Comparison of ENCODE assay signal across 8 mouse cellular contexts in the genomic region with DNA sequence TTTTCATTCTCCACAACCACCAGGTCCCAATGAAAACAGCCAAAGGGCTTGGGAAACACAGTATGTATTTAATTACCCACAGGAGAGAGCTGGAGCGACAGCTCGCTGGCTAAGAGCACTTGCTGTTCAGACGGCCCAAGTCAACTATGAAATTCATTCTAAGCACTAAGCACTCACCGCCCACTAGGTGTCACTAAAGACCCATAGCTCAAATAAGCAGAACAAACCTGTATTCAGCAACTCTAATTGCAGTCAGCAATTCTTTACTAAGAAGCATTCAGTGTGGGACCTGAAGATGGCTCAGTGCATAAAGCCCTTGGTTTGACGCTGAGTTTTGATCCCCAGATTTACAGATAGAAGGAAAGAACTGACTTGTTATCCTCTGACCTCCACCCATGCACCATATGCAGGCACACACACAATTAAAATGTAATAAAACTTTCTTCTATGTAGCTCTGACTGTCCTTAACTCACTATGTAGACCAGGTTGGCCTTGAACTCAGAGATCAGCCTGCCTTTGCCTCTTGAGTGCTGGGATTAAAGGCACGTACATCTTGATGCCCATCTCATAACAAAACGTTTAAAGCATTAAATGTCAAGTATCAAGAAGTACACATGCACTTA. TPM values are rescaled to one million over a fixed set of nuclear protein-coding genes. Genes with fewer than 3 reads are reported as not detected.
DNase-seq lines count a peak whose midpoint lies in the region; ATAC-seq and TF ChIP-seq lines count a peak whose summit lies in the region.

No protein-coding gene starts in this region.

- TF ChIP-seq CTCF in lung, adult 2 months (IDR thresholded peaks at IDR 0.05; ENCODE audit: insufficient read depth, low read length) = peak; percentile 46; the same call in 1 of the 2 replicates

- WGBS in lung, adult 2 months = 19% methylated on average over 7 of the region's 7 CpGs

- no peak for TF ChIP-seq POLR2A in lung, adult 2 months (IDR thresholded peaks at IDR 0.05; ENCODE audit: borderline replicate concordance, extremely low read depth, low read depth, low read length)

- DNase-seq in ES-CJ7 (ENCODE audit: low read depth, low spot score) = peak; percentile 77
- peak; percentile 91 for DNase-seq in brain, adult 2 months (ENCODE audit: low read depth, low spot score)
- DNase-seq in heart, postnatal 36 days = peak; percentile 52 to 65
- peak; percentile 78 for DNase-seq in layer of hippocampus, adult 11-12 months (ENCODE audit: low spot score)
- peak; percentile 43 for DNase-seq in lung, adult 2 months
- DNase-seq in ovary, postnatal 14 days (ENCODE audit: low spot score) = peak; percentile 56
- peak; percentile 78 for DNase-seq in thymus, postnatal 14 days

- no peaks in the 10 kb centered on the region for H3K4me1 ChIP-seq in lung, adult 2 months (ENCODE audit: control insufficient read depth, insufficient read depth, low read length)

- H3K4me3 ChIP-seq in lung, adult 2 months (replicated peaks; ENCODE audit: extremely low read depth, low read depth, low read length) = no peak overlapping the region

- intact Hi-C loops in heart, postnatal 36 days (cut with DNase I) = loop anchor here (1.0 to 2.0 kb wide), 2 partner anchors 52 to 225 kb away; no protein-coding TSS in a partner anchor

- ATAC-seq in erythroid progenitor cell, adult 5-6 weeks (replicated peaks; ENCODE audit: low FRiP score, poor library complexity, severe bottlenecking) = peak; percentile 76

RNA-seq across cellular contexts. Expression of a gene that starts 12.7 kb away (rescaled TPM):
- 21.3 and 28.1 TPM in 2 replicates for total RNA-seq in erythroid progenitor cell, adult 5-6 weeks (2015; ENCODE audit: low replicate concordance)
- 25.4 and 33.1 TPM in 2 replicates for total RNA-seq in erythroid progenitor cell, adult 5-6 weeks (2017; ENCODE audit: low replicate concordance)
- total RNA-seq in heart, postnatal 36 days (2021) = 10 to 100 TPM; 10.6 to 11.8 TPM
- polyA plus RNA-seq in lung, adult 2 months (2012; rRNA removed) = 11.6 and 25.8 TPM in 2 replicates

RNA-seq across cellular contexts. Expression of a gene that starts 29.7 kb away (rescaled TPM):
- not detected in 2 replicates for total RNA-seq in erythroid progenitor cell, adult 5-6 weeks (2015; ENCODE audit: low replicate concordance)
- total RNA-seq in erythroid progenitor cell, adult 5-6 weeks (2017; ENCODE audit: low replicate concordance) = not detected in 2 replicates
- total RNA-seq in heart, postnatal 36 days (2021) = 10 to 100 TPM; 15.3 to 18.8 TPM
- polyA plus RNA-seq in lung, adult 2 months (2012; rRNA removed) = 5.7 and 7.6 TPM in 2 replicates

Comparison
In these comparisons a context has a peak if more than half of its experiments do, and no peak if none do; other contexts are left out.
1. RNA of a gene that starts 29.7 kb away (total RNA-seq): 15.3 to 18.8 TPM in heart, postnatal 36 days; not detected in erythroid progenitor cell, adult 5-6 weeks; every median in the first group is over 10 times any median in the second.
2. Peak in every context shown above with its lines, with median percentiles within 50 percentile points of each other: DNase-seq.